Mouse (Mus musculus): ENCODE measurements around the gene Mapk1ip1l. TPM values are rescaled to one million over a fixed set of nuclear protein-coding genes. Genes with fewer than 3 reads are reported as not detected.

Mapk1ip1l gene
- 10 to 100 TPM; 48.2 to 53.8 TPM for total RNA-seq (2021)

GRCm38 (mm10) chr14:47297785-47298407 is at the start of gene Mapk1ip1l:
Gene Mapk1ip1l (plus strand): TSS chr14:47298266.
- intact Hi-C loops (cut with DNase I): loop anchor here (1.0 kb wide), 1 partner anchor 20 kb away; no protein-coding TSS in a partner anchor
- DNase-seq: peak; percentile 94 to 97

GRCm38 (mm10) chr14:47249839-47250238 is 48.2 kb upstream of the Mapk1ip1l start:
- DNase-seq: peak; percentile 37 to 51
- intact Hi-C loops (cut with DNase I): loop anchor here (5.0 to 10.0 kb wide), 2 partner anchors 245 to 368 kb away; partner anchors contain the start of gene Samd4

- intact Hi-C loops (cut with DNase I): no loop called here
- no peak for DNase-seq
Observed at GRCm38 (mm10) chr14:47264866-47265265, 33.2 kb upstream of the Mapk1ip1l start.

GRCm38 (mm10) chr14:47265829-47266228 is 32.2 kb upstream of the Mapk1ip1l start:
- intact Hi-C loops (cut with DNase I): no loop called here
- no peak for DNase-seq

GRCm38 (mm10) chr14:47269056-47269455 is 29.0 kb upstream of the Mapk1ip1l start:
- intact Hi-C loops (cut with DNase I): no loop called here
- DNase-seq: no peak

GRCm38 (mm10) chr14:47269706-47270105 is 28.4 kb upstream of the Mapk1ip1l start:
- intact Hi-C loops (cut with DNase I): no loop called here
- DNase-seq: no peak

GRCm38 (mm10) chr14:47273751-47274150 is 24.3 kb upstream of the Mapk1ip1l start:
- no peak for DNase-seq
- intact Hi-C loops (cut with DNase I): no loop called here

GRCm38 (mm10) chr14:47275417-47275816 is 22.6 kb upstream of the Mapk1ip1l start:
- intact Hi-C loops (cut with DNase I): loop anchor here (5.0 kb wide), 1 partner anchor 122 kb away; no protein-coding TSS in a partner anchor
- no peak for DNase-seq

- intact Hi-C loops (cut with DNase I): loop anchor here (5.0 kb wide), 1 partner anchor 121 kb away; no protein-coding TSS in a partner anchor
Observed at GRCm38 (mm10) chr14:47276036-47276603, 21.9 kb upstream of the Mapk1ip1l start.

GRCm38 (mm10) chr14:47276637-47277393 is 21.3 kb upstream of the Mapk1ip1l start, which contains the start of the genes Wdhd1 and Socs4:
Gene Wdhd1 (minus strand): TSS chr14:47276857.
Gene Socs4 (plus strand): TSS chr14:47276931.
- DNase-seq: peak; percentile 97
- intact Hi-C loops (cut with DNase I): loop anchor here (5.0 kb wide), 1 partner anchor 120 kb away; no protein-coding TSS in a partner anchor

More at GRCm38 (mm10) chr14:47276036-47276603, 21.9 kb upstream of the Mapk1ip1l start:
- peak in 1 of 2 experiments; percentile 13 for DNase-seq

GRCm38 (mm10) chr14:47279058-47279457 is 19.0 kb upstream of the Mapk1ip1l start:
- DNase-seq: no peak
- intact Hi-C loops (cut with DNase I): loop anchor here (5.0 kb wide), 1 partner anchor 118 kb away; no protein-coding TSS in a partner anchor

- no peak for DNase-seq
- intact Hi-C loops (cut with DNase I): no loop called here
Observed at GRCm38 (mm10) chr14:47281535-47281934, 16.5 kb upstream of the Mapk1ip1l start.

GRCm38 (mm10) chr14:47283568-47283967 is 14.5 kb upstream of the Mapk1ip1l start:
- DNase-seq: no peak
- intact Hi-C loops (cut with DNase I): no loop called here

GRCm38 (mm10) chr14:47285271-47285670 is 12.8 kb upstream of the Mapk1ip1l start:
- intact Hi-C loops (cut with DNase I): no loop called here
- DNase-seq: no peak

- intact Hi-C loops (cut with DNase I): no loop called here
- no peak for DNase-seq
Observed at GRCm38 (mm10) chr14:47286215-47286614, 11.9 kb upstream of the Mapk1ip1l start.

GRCm38 (mm10) chr14:47287021-47287420 is 11.0 kb upstream of the Mapk1ip1l start:
- no peak for DNase-seq
- intact Hi-C loops (cut with DNase I): no loop called here

- intact Hi-C loops (cut with DNase I): no loop called here
- no peak for DNase-seq
Observed at GRCm38 (mm10) chr14:47291772-47292171, 6.3 kb upstream of the Mapk1ip1l start.

- intact Hi-C loops (cut with DNase I): no loop called here
- DNase-seq: no peak
Observed at GRCm38 (mm10) chr14:47294136-47294535, 3.9 kb upstream of the Mapk1ip1l start.

GRCm38 (mm10) chr14:47296232-47296631 is 1.8 kb upstream of the Mapk1ip1l start:
- no peak for DNase-seq
- intact Hi-C loops (cut with DNase I): no loop called here

- intact Hi-C loops (cut with DNase I): loop anchor here (1.0 kb wide), 1 partner anchor 20 kb away; no protein-coding TSS in a partner anchor
- DNase-seq: no peak
Observed at GRCm38 (mm10) chr14:47298408-47298792, 334 bp downstream of the Mapk1ip1l start.

GRCm38 (mm10) chr14:47298819-47299261 is 774 bp downstream of the Mapk1ip1l start:
- intact Hi-C loops (cut with DNase I): loop anchor here (1.0 kb wide), 1 partner anchor 21 kb away; no protein-coding TSS in a partner anchor
- peak; percentile 34 to 51 for DNase-seq
